Mouse (Mus musculus) lung, adult 2 months (tissue): ENCODE data around the gene Tekt1.

Experiments used
- CTCF ChIP-seq: fragments of 200-500 bp; IDR thresholded peaks from 2 replicates; pipeline ENCODE4 v1.5.1; 2011; ENCODE audit warnings: mild to moderate bottlenecking, low read length, control low read depth; ENCODE audit not compliant: insufficient read depth
- POLR2A ChIP-seq: fragments of 200-500 bp; IDR thresholded peaks from 2 replicates; pipeline ENCODE4 v1.6.1; 2011; ENCODE audit warnings: low read depth, mild to moderate bottlenecking, control low read depth, low read length, borderline replicate concordance; ENCODE audit errors: extremely low read depth

DNA sequence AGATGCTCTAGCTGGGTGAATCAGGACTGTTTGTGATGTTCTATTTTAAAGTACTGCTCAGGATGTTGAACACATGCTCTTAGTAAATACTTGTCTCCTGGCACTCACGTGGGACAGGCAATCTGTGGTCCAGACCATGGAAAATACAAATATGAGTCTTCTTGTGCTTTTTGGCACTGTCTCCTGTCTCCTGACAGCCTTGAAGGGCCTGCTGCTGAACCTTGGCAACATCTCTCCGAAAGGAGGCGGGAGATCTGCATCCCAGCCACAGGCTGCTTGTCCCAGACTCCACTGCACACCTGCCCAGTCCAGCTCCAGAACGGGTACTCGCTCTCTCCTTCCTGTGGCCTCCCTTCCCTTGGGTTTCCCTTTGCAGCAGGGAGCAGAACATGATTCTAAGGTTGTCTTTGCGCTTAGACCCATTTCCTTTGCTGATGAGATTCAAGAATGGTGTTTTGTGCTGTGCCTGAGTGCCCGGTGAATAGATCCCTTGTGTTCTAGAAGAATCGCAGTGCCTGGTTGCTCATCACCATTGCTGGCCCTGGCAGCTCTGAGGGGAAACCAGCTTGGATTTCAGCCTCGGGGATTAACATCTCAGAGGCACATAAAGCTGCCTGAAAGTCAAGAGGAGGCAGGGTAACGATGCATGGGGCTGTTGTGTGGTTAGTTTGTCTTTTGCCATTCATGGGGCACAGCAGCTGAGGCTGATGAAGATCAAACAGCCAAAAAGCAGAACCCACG is 5.9 kb upstream of the Tekt1 start:
- TF ChIP-seq CTCF, result no peak
- TF ChIP-seq POLR2A, result no peak
